In genomic region chr7:27260856-27261255, GRCm38 (mm10) we compare ENCODE assay signal across 11 mouse cellular contexts. TPM values are rescaled to one million over a fixed set of nuclear protein-coding genes. Genes with fewer than 3 reads are reported as not detected.
DNase-seq lines count a peak whose midpoint lies in the region; ATAC-seq and TF ChIP-seq lines count a peak whose summit lies in the region.
"Had no signal": no experiment of that assay in that cellular context is flagged by ENCODE, and none has a peak within 500 bp of the region (broad histone marks: within the 10 kb centered on the region; RNA-seq: fewer than 3 reads in every experiment).

No protein-coding gene starts in this region.

- DNase-seq in limb, embryonic 10.5 days (ENCODE audit: low spot score), result no peak
- no peak for DNase-seq in embryonic facial prominence, embryonic 10.5 days (ENCODE audit: low spot score)
- no peak for DNase-seq in hindbrain, embryonic 11.5 days (ENCODE audit: low spot score)
- peak; percentile 46 for DNase-seq in midbrain, postnatal 0 days (ENCODE audit: low spot score)
- DNase-seq in testis, postnatal 10 days (ENCODE audit: low spot score), result no peak
- no peak for DNase-seq in thymus, adult 18-20 months
- DNase-seq: adrenal gland, adult 8-10 months had no signal

- WGBS in limb, embryonic 12.5 days, result 92% methylated on average over 7 of the region's 7 CpGs
- 90% methylated on average over 7 of the region's 7 CpGs for WGBS in limb, embryonic 10.5 days
- 90% methylated on average over 7 of the region's 7 CpGs for WGBS in embryonic facial prominence, embryonic 10.5 days
- 56% methylated on average over 7 of the region's 7 CpGs for WGBS in hindbrain, embryonic 11.5 days
- WGBS in midbrain, postnatal 0 days, result 48% methylated on average over 7 of the region's 7 CpGs

- peaks cover 35% of the 10 kb centered on the region for H3K4me1 ChIP-seq in limb, embryonic 12.5 days (replicated peaks)
- H3K4me1 ChIP-seq in limb, embryonic 10.5 days, result peaks cover 40% of the 10 kb centered on the region
- peaks cover 50% of the 10 kb centered on the region for H3K4me1 ChIP-seq in embryonic facial prominence, embryonic 10.5 days
- H3K4me1 ChIP-seq in hindbrain, embryonic 11.5 days (replicated peaks; ENCODE audit: control insufficient read depth, insufficient read depth, low read length), result peaks cover 13% of the 10 kb centered on the region
- peaks cover 8% of the 10 kb centered on the region; the same call in 1 of the 2 replicates for H3K4me1 ChIP-seq in midbrain, postnatal 0 days (ENCODE audit: insufficient read depth, low read length)

- H3K27me3 ChIP-seq in limb, embryonic 12.5 days, result no peaks in the 10 kb centered on the region
- peaks cover 17% of the 10 kb centered on the region; the same call in 1 of the 2 replicates for H3K27me3 ChIP-seq in limb, embryonic 10.5 days (ENCODE audit: low read depth, poor library complexity, severe bottlenecking)
- peaks cover 9% of the 10 kb centered on the region for H3K27me3 ChIP-seq in embryonic facial prominence, embryonic 10.5 days (replicated peaks; ENCODE audit: low read depth, poor library complexity, severe bottlenecking)
- no peaks in the 10 kb centered on the region for H3K27me3 ChIP-seq in hindbrain, embryonic 11.5 days (ENCODE audit: control insufficient read depth, insufficient read depth, low read length)
- no peaks in the 10 kb centered on the region for H3K27me3 ChIP-seq in midbrain, postnatal 0 days (ENCODE audit: insufficient read depth, low read length)
- H3K27me3 ChIP-seq: heart, embryonic 12.5 days; stomach, embryonic 15.5 days had no signal

- no peak for ATAC-seq in limb, embryonic 12.5 days (ENCODE audit: insufficient number of reproducible peaks, insufficient read depth, low FRiP score, low TSS enrichment, low read depth)
- no peak for ATAC-seq in hindbrain, embryonic 11.5 days (ENCODE audit: low FRiP score)
- no peak for ATAC-seq in midbrain, postnatal 0 days (ENCODE audit: low FRiP score)

- H3K4me3 ChIP-seq in limb, embryonic 12.5 days (replicated peaks), result no peak overlapping the region
- H3K4me3 ChIP-seq in limb, embryonic 10.5 days, result no peak overlapping the region
- H3K4me3 ChIP-seq in embryonic facial prominence, embryonic 10.5 days, result peak overlapping the region; percentile 92
- peak overlapping the region; percentile 84; the same call in 1 of the 2 replicates for H3K4me3 ChIP-seq in hindbrain, embryonic 11.5 days (ENCODE audit: low read depth, low read length)
- peak overlapping the region; percentile 89 for H3K4me3 ChIP-seq in midbrain, postnatal 0 days (ENCODE audit: low read depth, low read length)
- H3K4me3 ChIP-seq: erythroblast, embryonic 14.5 days; heart, embryonic 12.5 days had no signal

- no peak overlapping the region for H3K27ac ChIP-seq in limb, embryonic 12.5 days
- H3K27ac ChIP-seq in limb, embryonic 10.5 days, result no peak overlapping the region
- no peak overlapping the region for H3K27ac ChIP-seq in embryonic facial prominence, embryonic 10.5 days (replicated peaks)
- H3K27ac ChIP-seq in hindbrain, embryonic 11.5 days (ENCODE audit: low read depth, low read length), result no peak overlapping the region
- H3K27ac ChIP-seq in midbrain, postnatal 0 days (ENCODE audit: low read depth, low read length), result no peak overlapping the region
- H3K27ac ChIP-seq: stomach, embryonic 15.5 days had no signal

- no peak overlapping the region for H3K4me2 ChIP-seq in limb, embryonic 12.5 days
- peak overlapping the region; percentile 77; the same call in 1 of the 2 replicates for H3K4me2 ChIP-seq in hindbrain, embryonic 11.5 days (replicated peaks; ENCODE audit: low read depth, low read length)
- peak overlapping the region; percentile 82 for H3K4me2 ChIP-seq in midbrain, postnatal 0 days (ENCODE audit: low read depth, low read length, poor library complexity, severe bottlenecking)

- H3K9me3 ChIP-seq in limb, embryonic 12.5 days, result no peaks in the 10 kb centered on the region
- no peaks in the 10 kb centered on the region for H3K9me3 ChIP-seq in limb, embryonic 10.5 days (replicated peaks)
- no peaks in the 10 kb centered on the region for H3K9me3 ChIP-seq in embryonic facial prominence, embryonic 10.5 days
- no peaks in the 10 kb centered on the region for H3K9me3 ChIP-seq in hindbrain, embryonic 11.5 days (ENCODE audit: control insufficient read depth, low read length)
- no peaks in the 10 kb centered on the region for H3K9me3 ChIP-seq in midbrain, postnatal 0 days (ENCODE audit: low read length)
- H3K9me3 ChIP-seq: heart, embryonic 12.5 days; stomach, embryonic 15.5 days had no signal

- H3K9ac ChIP-seq in limb, embryonic 12.5 days (replicated peaks), result peak overlapping the region; percentile 18; the same call in 1 of the 2 replicates
- H3K9ac ChIP-seq in hindbrain, embryonic 11.5 days (ENCODE audit: low read depth, low read length), result no peak overlapping the region
- peak overlapping the region; percentile 98; the same call in 1 of the 2 replicates for H3K9ac ChIP-seq in midbrain, postnatal 0 days (replicated peaks; ENCODE audit: low read length, poor library complexity, severe bottlenecking)
- H3K9ac ChIP-seq: heart, embryonic 12.5 days; stomach, embryonic 15.5 days had no signal

- no peak for TF ChIP-seq CTCF in midbrain, postnatal 0 days (IDR thresholded peaks at IDR 0.05)

- H3K36me3 ChIP-seq in limb, embryonic 12.5 days, result peaks cover 40% of the 10 kb centered on the region
- H3K36me3 ChIP-seq in limb, embryonic 10.5 days, result peaks cover 36% of the 10 kb centered on the region
- peaks cover 41% of the 10 kb centered on the region for H3K36me3 ChIP-seq in embryonic facial prominence, embryonic 10.5 days (replicated peaks)
- no peaks in the 10 kb centered on the region; the same call in 1 of the 2 replicates for H3K36me3 ChIP-seq in hindbrain, embryonic 11.5 days (ENCODE audit: control insufficient read depth, insufficient read depth, low read length)
- peaks cover 17% of the 10 kb centered on the region for H3K36me3 ChIP-seq in midbrain, postnatal 0 days (ENCODE audit: insufficient read depth, low read length)

RNA-seq across cellular contexts. Expression of gene Numbl, which starts 2.6 kb away (rescaled TPM):
- polyA plus RNA-seq in limb, embryonic 12.5 days (2016; fragmentation: Nextera tagmentation; extraction: Ambion mirVana), result 25.3 and 26.5 TPM in 2 replicates
- polyA plus RNA-seq in limb, embryonic 10.5 days (2016; fragmentation: Nextera tagmentation; extraction: Ambion mirVana), result 7.9 and 10.4 TPM in 2 replicates
- polyA plus RNA-seq in embryonic facial prominence, embryonic 10.5 days (2016; fragmentation: Nextera tagmentation; extraction: Ambion mirVana), result 14.8 and 15.0 TPM in 2 replicates
- 19.8 and 22.7 TPM in 2 replicates for polyA plus RNA-seq in hindbrain, embryonic 11.5 days (2014; fragmentation: Nextera tagmentation; extraction: Ambion mirVana)
- 111 and 147 TPM in 2 replicates for total RNA-seq in midbrain, postnatal 0 days (2014; rRNA removed)
- polyA plus RNA-seq in midbrain, postnatal 0 days (2015; fragmentation: Nextera tagmentation; extraction: Ambion mirVana), result 59.8 and 60.9 TPM in 2 replicates

RNA-seq across cellular contexts. Expression of gene Coq8b, which starts 28.0 kb away (rescaled TPM):
- 15.7 and 16.6 TPM in 2 replicates for polyA plus RNA-seq in limb, embryonic 12.5 days (2016; fragmentation: Nextera tagmentation; extraction: Ambion mirVana)
- 16.3 and 16.4 TPM in 2 replicates for polyA plus RNA-seq in limb, embryonic 10.5 days (2016; fragmentation: Nextera tagmentation; extraction: Ambion mirVana)
- polyA plus RNA-seq in embryonic facial prominence, embryonic 10.5 days (2016; fragmentation: Nextera tagmentation; extraction: Ambion mirVana), result 18.4 and 18.7 TPM in 2 replicates
- 13.9 and 18.4 TPM in 2 replicates for polyA plus RNA-seq in hindbrain, embryonic 11.5 days (2014; fragmentation: Nextera tagmentation; extraction: Ambion mirVana)
- total RNA-seq in midbrain, postnatal 0 days (2014; rRNA removed), result 24.8 and 26.0 TPM in 2 replicates
- 15.1 and 16.7 TPM in 2 replicates for polyA plus RNA-seq in midbrain, postnatal 0 days (2015; fragmentation: Nextera tagmentation; extraction: Ambion mirVana)

RNA-seq across cellular contexts. Expression of gene Itpkc, which starts 32.4 kb away (rescaled TPM):
- polyA plus RNA-seq in limb, embryonic 12.5 days (2016; fragmentation: Nextera tagmentation; extraction: Ambion mirVana), result 9.3 and 9.5 TPM in 2 replicates
- 7.2 and 7.9 TPM in 2 replicates for polyA plus RNA-seq in limb, embryonic 10.5 days (2016; fragmentation: Nextera tagmentation; extraction: Ambion mirVana)
- polyA plus RNA-seq in embryonic facial prominence, embryonic 10.5 days (2016; fragmentation: Nextera tagmentation; extraction: Ambion mirVana), result 5.1 and 5.6 TPM in 2 replicates
- 5.0 and 6.7 TPM in 2 replicates for polyA plus RNA-seq in hindbrain, embryonic 11.5 days (2014; fragmentation: Nextera tagmentation; extraction: Ambion mirVana)
- total RNA-seq in midbrain, postnatal 0 days (2014; rRNA removed), result 15.3 and 17.3 TPM in 2 replicates
- polyA plus RNA-seq in midbrain, postnatal 0 days (2015; fragmentation: Nextera tagmentation; extraction: Ambion mirVana), result 4.7 and 5.4 TPM in 2 replicates

Comparison
In these comparisons a context has a peak if more than half of its experiments do, and no peak if none do; other contexts are left out.
1. H3K4me3 ChIP-seq: peak in embryonic facial prominence, embryonic 10.5 days (single experiment), hindbrain, embryonic 11.5 days (single experiment) and midbrain, postnatal 0 days (single experiment); none in limb, embryonic 12.5 days (single experiment) and limb, embryonic 10.5 days (single experiment).